Mouse (Mus musculus) NIH3T3 (cell line): Measurements from ENCODE around the gene Grm4.
"Not testable (repeated sequence)": the region's sequence is repeated elsewhere in the genome, so short reads cannot be mapped to it uniquely, and the experiment has no call there.

Experiments
- DNase-seq: peaks from one replicate; pipeline ENCODE4 v3.0.0-alpha.2; 2012; ENCODE audit warnings: low read depth

Gene Grm4

GRCm38 (mm10) chr17:27392918-27393317, 128.3 kb downstream of the Grm4 start:
- DNase-seq, result no peak

- DNase-seq, result no peak
Measured at GRCm38 (mm10) chr17:27390019-27390418, 131.2 kb downstream of the Grm4 start.

GRCm38 (mm10) chr17:27389221-27390000, 131.8 kb downstream of the Grm4 start:
- peak; percentile 13 for DNase-seq

- DNase-seq, result peak; percentile 8
Measured at GRCm38 (mm10) chr17:27386438-27386837, 134.8 kb downstream of the Grm4 start.

- no peak for DNase-seq
Measured at GRCm38 (mm10) chr17:27385513-27386261, 135.5 kb downstream of the Grm4 start.

GRCm38 (mm10) chr17:27382916-27383315, 138.3 kb downstream of the Grm4 start:
- DNase-seq, result peak; percentile 16

GRCm38 (mm10) chr17:27380911-27381459, 140.2 kb downstream of the Grm4 start:
- DNase-seq, result not testable (repeated sequence)

- no peak for DNase-seq
Measured at GRCm38 (mm10) chr17:27378977-27379376, 142.2 kb downstream of the Grm4 start.

GRCm38 (mm10) chr17:27377151-27377550, 144.1 kb downstream of the Grm4 start:
- DNase-seq, result no peak

GRCm38 (mm10) chr17:27375551-27375950, 145.7 kb downstream of the Grm4 start:
- no peak for DNase-seq
